Mouse (Mus musculus): ENCODE measurements around the gene Manf. TPM values are rescaled to one million over a fixed set of nuclear protein-coding genes. Genes with fewer than 3 reads are reported as not detected.

Gene Manf
- polyA plus RNA-seq (2015; fragmentation: Nextera tagmentation; extraction: Ambion mirVana), result 269 and 298 TPM in 2 replicates

DNA sequence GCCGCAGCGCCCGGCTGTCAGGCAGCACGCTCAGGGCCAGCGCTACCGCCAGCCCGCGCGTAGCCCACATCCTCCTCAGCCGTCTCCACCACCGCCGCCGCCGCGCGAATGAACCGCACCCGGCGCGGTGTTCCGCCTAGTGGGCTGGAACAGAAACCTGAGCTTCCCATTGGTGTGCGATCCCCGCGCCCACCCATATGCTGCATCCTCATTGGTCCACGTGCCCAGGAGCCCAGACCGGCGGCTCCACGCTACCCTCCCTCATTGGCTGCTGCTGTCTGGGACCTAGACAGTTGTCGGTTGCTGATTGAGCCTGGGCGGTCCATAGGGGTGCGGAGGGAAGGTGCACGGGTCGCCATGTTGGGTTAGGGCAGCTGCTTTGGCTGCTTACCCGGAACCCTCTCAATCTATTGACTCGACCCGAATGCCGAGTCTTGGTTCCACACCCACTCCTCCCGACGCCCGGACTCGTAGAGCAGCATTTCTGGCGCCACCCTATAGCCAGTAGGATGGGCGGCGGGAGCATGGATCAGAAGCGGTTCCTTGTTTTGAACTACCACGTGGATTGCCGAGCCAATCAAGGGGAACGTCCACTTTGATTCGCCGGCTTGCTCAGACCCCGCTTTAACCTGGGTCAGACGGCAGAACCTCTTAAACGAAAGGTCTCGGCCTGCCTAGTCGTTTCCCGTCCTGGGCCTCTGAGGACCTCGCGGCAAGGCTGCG is at the start of gene Manf:
TSS of gene Manf (minus strand) at position 151 of the 723 bp plus-strand sequence.
- Histone ChIP-seq H3K9me3 (no peaks in the 10 kb centered on the region), H3K9ac (peak within 1 kb of the TSS; percentile 92), H3K27me3 (no peaks in the 10 kb centered on the region), H3K27ac (peak within 1 kb of the TSS; percentile 97), H3K4me2 (peak within 1 kb of the TSS; percentile 85), H3K36me3 (peaks cover 24% of the 10 kb centered on the region), H3K4me3 (peak within 1 kb of the TSS; percentile 91), H3K4me1 (peaks cover 43% of the 10 kb centered on the region)
- 0% methylated on average over 59 of the region's 59 CpGs for WGBS
- peak; percentile 99 for ATAC-seq (ENCODE audit: borderline replicate concordance, extremely low read depth, low FRiP score, low TSS enrichment)

DNA sequence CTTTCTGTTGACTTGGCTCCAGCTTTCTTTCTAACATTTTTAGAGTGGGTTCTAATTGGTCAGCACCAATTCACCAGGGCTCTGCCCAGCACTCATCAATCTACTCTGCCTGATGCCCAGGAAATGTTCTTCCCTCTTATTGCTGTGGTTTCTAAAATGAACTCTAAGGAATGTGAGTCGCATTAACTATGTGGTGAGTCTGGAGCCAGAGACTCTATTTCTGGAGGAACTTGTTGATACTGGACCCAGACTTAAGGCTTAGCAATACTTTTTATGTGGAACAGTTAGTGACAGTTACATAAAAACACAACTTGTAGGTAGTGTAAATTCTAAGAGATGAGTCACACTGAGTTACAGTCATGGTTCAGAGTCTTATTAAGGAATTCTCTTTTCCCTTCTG is 43.2 kb upstream of the Manf start:
- no peak overlapping the region for H3K9ac ChIP-seq
- H3K9me3 ChIP-seq, result no peaks in the 10 kb centered on the region
- WGBS, result 86% methylated on average over 1 of the region's 1 CpGs
- no peak overlapping the region for H3K27ac ChIP-seq
- H3K4me3 ChIP-seq, result no peak overlapping the region
- H3K4me1 ChIP-seq, result no peaks in the 10 kb centered on the region
- H3K4me2 ChIP-seq, result no peak overlapping the region
- H3K36me3 ChIP-seq, result no peaks in the 10 kb centered on the region
- ATAC-seq (ENCODE audit: borderline replicate concordance, extremely low read depth, low FRiP score, low TSS enrichment), result no peak
- H3K27me3 ChIP-seq, result no peaks in the 10 kb centered on the region

DNA sequence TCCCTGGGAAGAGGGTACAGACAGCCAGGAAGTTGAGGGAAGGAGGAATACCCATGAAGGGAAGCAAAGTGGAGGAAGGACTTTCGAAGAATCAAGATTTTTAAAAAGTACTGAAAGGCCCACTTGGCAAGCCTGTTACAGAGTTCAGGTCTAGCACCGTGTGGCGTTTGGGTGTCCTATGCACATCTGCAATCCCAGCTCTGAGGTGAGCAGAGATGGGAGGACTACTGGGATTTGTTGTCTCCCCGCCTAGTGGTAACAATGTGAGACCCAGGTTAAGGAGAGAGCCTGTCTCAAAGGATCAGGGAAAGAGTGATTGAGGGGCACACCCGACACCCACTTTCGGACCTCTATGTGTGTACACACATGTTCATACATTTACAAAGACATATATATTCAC is 23.1 kb upstream of the Manf start:
- ATAC-seq (ENCODE audit: borderline replicate concordance, extremely low read depth, low FRiP score, low TSS enrichment), result no peak
- no peak overlapping the region for H3K4me3 ChIP-seq

DNA sequence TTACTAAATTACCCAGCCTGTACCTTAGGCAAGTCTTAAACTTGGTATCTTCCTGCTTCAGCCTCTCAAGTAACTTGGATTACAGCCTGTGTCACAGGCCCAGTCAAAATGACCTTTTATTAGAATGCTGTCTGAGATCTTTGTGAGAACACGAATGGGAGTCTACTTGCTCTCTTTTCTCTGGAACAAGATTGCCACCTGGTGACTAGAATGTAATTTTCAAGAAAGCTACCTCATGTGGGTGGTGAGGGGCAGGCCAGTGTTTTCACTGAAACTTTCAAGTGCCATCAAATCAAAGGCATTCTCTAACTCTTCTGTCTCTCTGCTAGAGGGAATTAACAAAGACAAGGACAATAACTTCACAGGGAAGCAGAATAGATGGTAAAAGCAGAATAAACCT is 22.0 kb upstream of the Manf start:
- WGBS, result 4% methylated on average over 1 of the region's 1 CpGs
- ATAC-seq (ENCODE audit: borderline replicate concordance, extremely low read depth, low FRiP score, low TSS enrichment), result no peak

More for the DNA sequence above, 23.1 kb upstream of the Manf start:
- H3K4me2 ChIP-seq, result no peak overlapping the region
- no peak overlapping the region for H3K27ac ChIP-seq
- H3K9ac ChIP-seq, result no peak overlapping the region
- 83% methylated on average over 6 of the region's 6 CpGs for WGBS
- H3K4me1 ChIP-seq, result 0 out of 2 replicates have a peak, but pooled peaks cover 4% of the 10 kb centered on the region
- H3K36me3 ChIP-seq, result no peaks in the 10 kb centered on the region
- no peaks in the 10 kb centered on the region for H3K27me3 ChIP-seq
- no peaks in the 10 kb centered on the region for H3K9me3 ChIP-seq

DNA sequence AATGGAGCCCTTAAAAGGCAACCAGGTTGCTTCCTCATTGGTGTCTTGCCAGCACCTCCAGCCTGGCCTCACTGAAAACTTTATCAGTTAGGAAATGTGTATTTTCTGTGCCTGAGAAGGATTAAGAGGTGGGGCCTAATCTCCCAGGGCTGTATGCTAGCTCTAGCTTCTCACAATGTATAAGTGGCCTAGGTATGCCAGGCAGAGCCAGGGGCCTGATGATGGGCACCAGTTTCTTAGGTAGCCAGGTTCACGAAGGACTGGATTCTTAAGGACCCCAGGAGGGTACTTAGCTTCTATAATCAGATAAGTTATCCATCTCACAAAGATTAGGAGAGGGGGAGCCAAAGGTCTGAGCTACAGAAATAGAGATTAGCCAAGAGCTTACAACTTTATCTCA is 19.8 kb upstream of the Manf start:
- H3K9ac ChIP-seq, result no peak overlapping the region
- no peaks in the 10 kb centered on the region for H3K27me3 ChIP-seq
- 0 out of 2 replicates have a peak, but pooled peaks cover 4% of the 10 kb centered on the region for H3K4me1 ChIP-seq
- WGBS, result 46% methylated on average over 1 of the region's 1 CpGs
- H3K9me3 ChIP-seq, result no peaks in the 10 kb centered on the region
- peak; percentile 49; the same call in 1 of the 2 replicates for ATAC-seq (ENCODE audit: borderline replicate concordance, extremely low read depth, low FRiP score, low TSS enrichment)
- no peak overlapping the region for H3K27ac ChIP-seq
- no peak overlapping the region for H3K4me2 ChIP-seq
- no peaks in the 10 kb centered on the region for H3K36me3 ChIP-seq
- no peak overlapping the region for H3K4me3 ChIP-seq

More for the DNA sequence above, 22.0 kb upstream of the Manf start:
- Histone ChIP-seq H3K27me3 (no peaks in the 10 kb centered on the region), H3K4me3 (no peak overlapping the region), H3K4me1 (0 out of 2 replicates have a peak, but pooled peaks cover 4% of the 10 kb centered on the region), H3K27ac (no peak overlapping the region), H3K9ac (no peak overlapping the region), H3K9me3 (no peaks in the 10 kb centered on the region), H3K4me2 (no peak overlapping the region), H3K36me3 (no peaks in the 10 kb centered on the region)

DNA sequence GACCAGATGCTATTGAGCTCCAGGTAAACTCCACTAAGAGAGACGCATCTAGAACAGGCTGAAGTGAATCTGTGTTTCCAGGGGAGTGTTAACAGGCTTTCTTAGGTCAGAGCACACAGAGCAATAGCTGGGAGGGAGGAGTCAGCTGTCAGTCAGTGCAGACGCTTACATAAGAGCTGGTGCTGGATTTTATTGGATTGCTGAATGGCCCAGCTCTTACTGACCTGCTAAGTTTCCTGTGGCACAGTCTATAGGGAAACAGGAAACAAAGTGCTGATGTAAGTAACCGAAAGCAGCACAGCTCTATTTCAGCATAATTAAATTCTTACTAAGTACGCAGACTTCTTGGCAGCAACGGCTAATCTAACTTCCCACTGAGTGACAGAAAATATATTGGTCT is 16.9 kb upstream of the Manf start:
- Histone ChIP-seq H3K4me2 (no peak overlapping the region), H3K9ac (no peak overlapping the region), H3K27ac (no peak overlapping the region), H3K4me3 (no peak overlapping the region), H3K27me3 (no peaks in the 10 kb centered on the region), H3K4me1 (0 out of 2 replicates have a peak, but pooled peaks cover 4% of the 10 kb centered on the region), H3K9me3 (no peaks in the 10 kb centered on the region), H3K36me3 (no peaks in the 10 kb centered on the region)
- ATAC-seq (ENCODE audit: borderline replicate concordance, extremely low read depth, low FRiP score, low TSS enrichment), result no peak
- 32% methylated on average over 5 of the region's 5 CpGs for WGBS

DNA sequence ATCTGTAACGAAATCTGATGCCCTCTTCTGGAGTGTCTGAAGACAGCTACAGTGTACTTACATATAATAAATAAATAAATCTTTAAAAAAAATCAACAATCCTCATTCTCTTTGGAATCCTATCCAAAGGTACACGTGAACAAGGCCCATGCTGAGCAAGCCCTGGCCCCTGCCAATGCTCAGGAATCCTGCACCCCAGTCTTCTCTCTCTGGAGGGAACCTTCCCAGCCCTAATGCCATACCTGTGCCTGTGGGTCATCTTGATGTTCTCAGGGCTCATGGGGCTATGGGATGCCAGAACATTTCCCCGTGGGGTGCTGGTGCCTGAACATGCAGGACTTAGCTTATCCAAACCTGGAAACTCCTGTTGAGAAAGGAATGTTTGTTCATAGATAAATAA is 16.4 kb upstream of the Manf start:
- no peak for ATAC-seq (ENCODE audit: borderline replicate concordance, extremely low read depth, low FRiP score, low TSS enrichment)
- Histone ChIP-seq H3K4me1 (0 out of 2 replicates have a peak, but pooled peaks cover 4% of the 10 kb centered on the region), H3K9me3 (no peaks in the 10 kb centered on the region), H3K36me3 (no peaks in the 10 kb centered on the region), H3K9ac (no peak overlapping the region), H3K4me3 (no peak overlapping the region), H3K27me3 (no peaks in the 10 kb centered on the region), H3K27ac (no peak overlapping the region), H3K4me2 (no peak overlapping the region)
- 63% methylated on average over 3 of the region's 3 CpGs for WGBS

DNA sequence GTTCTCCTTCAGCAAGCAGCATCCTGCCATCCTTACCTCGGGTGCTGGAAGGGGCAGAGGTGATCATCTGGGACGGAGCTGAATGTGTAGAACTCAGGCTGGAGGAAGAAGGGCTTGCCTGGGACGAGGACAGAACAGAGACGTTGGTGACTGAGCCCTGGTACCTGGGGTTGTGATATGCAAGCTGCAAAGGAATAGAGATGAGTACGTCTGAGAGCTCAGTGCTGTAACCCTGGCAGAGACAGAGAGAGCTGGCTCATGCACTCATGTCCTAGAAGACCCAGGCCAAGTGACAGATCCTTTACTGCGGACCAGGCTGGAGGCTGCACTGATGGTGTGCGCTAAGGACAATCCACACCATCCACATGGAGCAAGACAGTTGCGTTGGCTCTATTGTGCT is 14.8 kb upstream of the Manf start:
- WGBS, result 80% methylated on average over 8 of the region's 8 CpGs

DNA sequence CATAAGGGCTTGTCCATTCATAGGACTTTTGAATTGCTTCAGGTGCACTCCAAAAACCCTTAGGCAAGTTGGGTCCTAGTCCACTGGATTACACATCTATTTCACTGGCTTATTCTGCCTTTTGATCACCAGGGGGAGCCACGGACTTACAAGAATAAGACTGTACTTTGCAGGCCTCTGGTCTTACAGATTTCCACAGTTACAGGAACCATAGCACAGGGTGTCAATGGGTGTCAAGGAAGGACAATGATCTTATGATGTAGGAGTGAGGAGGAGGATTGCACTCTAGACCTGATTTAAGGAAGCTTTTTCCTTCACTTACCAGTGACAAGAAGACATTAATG is 12.0 kb upstream of the Manf start:
- Histone ChIP-seq H3K27ac (no peak overlapping the region), H3K4me2 (no peak overlapping the region), H3K27me3 (no peaks in the 10 kb centered on the region), H3K9me3 (no peaks in the 10 kb centered on the region), H3K4me1 (no peaks in the 10 kb centered on the region), H3K4me3 (no peak overlapping the region), H3K9ac (no peak overlapping the region), H3K36me3 (no peaks in the 10 kb centered on the region)
- no peak for ATAC-seq (ENCODE audit: borderline replicate concordance, extremely low read depth, low FRiP score, low TSS enrichment)
- 3% methylated on average over 1 of the region's 1 CpGs for WGBS

More for the DNA sequence above, 14.8 kb upstream of the Manf start:
- no peak for ATAC-seq (ENCODE audit: borderline replicate concordance, extremely low read depth, low FRiP score, low TSS enrichment)
- Histone ChIP-seq H3K4me1 (0 out of 2 replicates have a peak, but pooled peaks cover 4% of the 10 kb centered on the region), H3K9me3 (no peaks in the 10 kb centered on the region), H3K9ac (no peak overlapping the region), H3K27me3 (no peaks in the 10 kb centered on the region), H3K27ac (no peak overlapping the region), H3K36me3 (no peaks in the 10 kb centered on the region), H3K4me3 (no peak overlapping the region), H3K4me2 (no peak overlapping the region)

DNA sequence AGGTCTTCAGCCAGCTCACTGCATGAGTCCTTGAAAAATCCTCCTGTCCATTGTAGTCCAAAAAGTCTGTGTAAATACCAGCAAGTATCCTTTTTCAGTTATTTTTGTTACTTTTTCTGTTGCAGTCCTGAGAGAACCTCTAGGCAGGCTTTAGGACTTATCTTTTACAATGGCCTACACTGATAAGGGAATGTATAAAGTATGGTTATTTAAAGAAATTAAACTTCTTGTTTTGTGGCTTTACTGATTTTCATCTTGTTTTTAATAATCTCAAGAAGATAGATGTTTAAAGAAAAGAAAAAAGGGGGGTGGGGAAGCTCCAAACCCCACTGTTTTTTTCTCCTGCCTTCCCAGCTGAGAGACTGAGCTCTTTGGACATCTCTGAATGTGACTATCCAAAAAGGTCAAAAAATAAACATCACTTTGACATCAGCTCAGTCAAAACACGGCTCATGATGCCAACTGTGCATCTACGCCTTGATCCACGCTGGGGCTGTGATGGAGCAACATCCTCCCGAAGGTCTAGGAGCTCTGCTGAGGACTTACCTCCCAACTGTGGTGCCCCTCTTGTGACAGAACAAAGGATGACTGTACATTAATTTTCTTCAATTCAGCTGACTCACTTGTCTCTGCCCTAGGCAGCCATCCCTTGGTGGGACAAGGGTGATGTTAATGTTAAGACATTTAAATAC is 11.5 kb upstream of the Manf start:
- no peak overlapping the region for H3K27ac ChIP-seq
- 59% methylated on average over 4 of the region's 4 CpGs for WGBS

DNA sequence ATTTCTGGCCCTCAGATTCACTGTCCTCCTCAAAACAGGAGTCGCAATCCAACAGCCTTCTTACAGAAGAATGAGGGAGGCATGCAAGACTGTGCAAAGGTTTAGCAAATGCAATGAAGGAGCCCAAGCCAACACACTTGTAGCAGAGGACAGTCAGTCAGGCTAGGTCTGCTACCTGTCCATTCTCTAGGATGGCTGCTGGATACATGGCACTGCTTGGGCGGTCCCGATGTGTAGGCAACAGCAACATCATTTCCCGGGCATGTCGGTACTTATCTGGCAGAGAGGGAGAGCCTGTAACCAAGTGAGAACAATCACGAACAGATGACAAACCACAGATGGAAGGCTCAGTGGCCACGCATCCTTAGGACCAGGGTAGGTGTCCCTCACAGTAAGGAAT is 9.8 kb upstream of the Manf start:
- ATAC-seq (ENCODE audit: borderline replicate concordance, extremely low read depth, low FRiP score, low TSS enrichment), result no peak
- H3K4me2 ChIP-seq, result no peak overlapping the region
- H3K4me3 ChIP-seq, result no peak overlapping the region
- H3K36me3 ChIP-seq, result no peaks in the 10 kb centered on the region
- WGBS, result 82% methylated on average over 7 of the region's 7 CpGs
- H3K27ac ChIP-seq, result no peak overlapping the region
- no peaks in the 10 kb centered on the region for H3K9me3 ChIP-seq
- no peak overlapping the region for H3K9ac ChIP-seq
- H3K27me3 ChIP-seq, result no peaks in the 10 kb centered on the region
- no peaks in the 10 kb centered on the region for H3K4me1 ChIP-seq

More for the DNA sequence above, 11.5 kb upstream of the Manf start:
- no peak for ATAC-seq (ENCODE audit: borderline replicate concordance, extremely low read depth, low FRiP score, low TSS enrichment)
- Histone ChIP-seq H3K4me3 (no peak overlapping the region), H3K4me1 (no peaks in the 10 kb centered on the region), H3K9ac (no peak overlapping the region), H3K27me3 (no peaks in the 10 kb centered on the region), H3K4me2 (no peak overlapping the region), H3K36me3 (no peaks in the 10 kb centered on the region), H3K9me3 (no peaks in the 10 kb centered on the region)

DNA sequence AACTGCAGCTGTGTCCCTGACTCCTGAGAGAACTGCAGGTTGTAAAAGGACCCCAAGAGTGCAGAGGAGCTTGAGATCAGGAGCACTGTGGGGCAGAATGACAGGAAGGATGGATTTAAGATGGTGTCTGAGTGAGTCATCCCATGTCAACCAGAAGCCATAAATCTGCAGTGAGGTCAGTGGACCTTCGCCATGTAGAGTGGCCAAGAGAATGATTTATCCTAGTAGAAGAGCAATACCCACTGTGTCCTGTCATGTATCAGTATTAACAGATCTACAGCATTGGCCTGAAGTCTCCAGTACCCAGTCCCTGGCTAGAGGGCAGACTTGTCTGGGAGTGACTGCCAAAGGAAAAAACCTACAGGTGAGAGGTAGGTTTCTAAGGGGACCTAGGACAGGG is 7.1 kb upstream of the Manf start:
- no peak overlapping the region for H3K27ac ChIP-seq
- no peak overlapping the region for H3K9ac ChIP-seq
- no peaks in the 10 kb centered on the region for H3K27me3 ChIP-seq
- H3K4me3 ChIP-seq, result no peak overlapping the region
- no peaks in the 10 kb centered on the region for H3K4me1 ChIP-seq
- no peak overlapping the region for H3K4me2 ChIP-seq
- WGBS, result 70% methylated on average over 1 of the region's 1 CpGs
- no peaks in the 10 kb centered on the region for H3K9me3 ChIP-seq
- H3K36me3 ChIP-seq, result no peaks in the 10 kb centered on the region
- ATAC-seq (ENCODE audit: borderline replicate concordance, extremely low read depth, low FRiP score, low TSS enrichment), result no peak
